Mouse (Mus musculus) A20 (cell line): ENCODE results near the gene Dnah11.
A peak's percentile ranks its signal among the peaks of the same experiment; 100 is the strongest.

Experiments
- DNase-seq: peaks from one replicate; pipeline ENCODE4 v3.0.0-alpha.2; 2011; ENCODE audit warnings: low read depth, low spot score

The Dnah11 gene

DNA sequence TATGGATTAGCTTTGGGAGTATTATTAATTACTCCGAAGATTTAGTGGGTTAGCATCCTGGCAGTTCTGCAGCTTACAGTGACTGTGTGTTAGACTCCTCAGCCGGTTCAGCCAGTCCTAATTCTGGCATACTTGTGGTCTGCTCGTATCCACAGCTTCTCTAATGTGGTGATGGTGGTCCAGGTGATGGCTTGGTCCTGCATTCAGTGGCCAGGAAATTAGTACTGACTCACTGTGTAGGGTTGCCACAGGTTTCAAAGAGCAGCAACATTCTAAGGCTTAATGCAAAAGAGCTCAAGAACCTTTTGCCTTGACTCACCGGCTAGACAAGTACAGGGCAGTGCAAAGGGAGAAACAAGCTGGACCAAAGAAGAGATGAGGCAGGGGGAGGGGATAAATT lies 103.9 kb downstream of the Dnah11 start:
- DNase-seq = no peak

DNA sequence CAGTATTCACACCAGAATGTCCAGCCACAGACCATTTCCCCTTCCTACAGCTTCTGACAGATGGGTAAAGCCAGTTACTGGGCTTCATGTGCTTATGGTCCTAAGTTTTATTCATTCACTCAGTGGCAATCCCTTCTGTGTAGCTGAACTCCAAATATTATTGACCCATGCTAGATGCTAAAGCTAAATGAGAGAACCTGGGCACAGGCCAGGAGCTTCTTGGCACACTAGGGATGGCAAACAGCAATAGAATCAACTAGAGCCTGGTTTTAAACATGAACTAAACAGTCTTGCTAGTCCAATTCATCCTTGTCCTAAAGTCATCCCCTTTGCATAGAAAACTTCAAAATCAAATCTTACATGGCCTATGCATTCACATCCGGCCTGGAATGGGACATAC lies 113.6 kb downstream of the Dnah11 start:
- DNase-seq = no peak

DNA sequence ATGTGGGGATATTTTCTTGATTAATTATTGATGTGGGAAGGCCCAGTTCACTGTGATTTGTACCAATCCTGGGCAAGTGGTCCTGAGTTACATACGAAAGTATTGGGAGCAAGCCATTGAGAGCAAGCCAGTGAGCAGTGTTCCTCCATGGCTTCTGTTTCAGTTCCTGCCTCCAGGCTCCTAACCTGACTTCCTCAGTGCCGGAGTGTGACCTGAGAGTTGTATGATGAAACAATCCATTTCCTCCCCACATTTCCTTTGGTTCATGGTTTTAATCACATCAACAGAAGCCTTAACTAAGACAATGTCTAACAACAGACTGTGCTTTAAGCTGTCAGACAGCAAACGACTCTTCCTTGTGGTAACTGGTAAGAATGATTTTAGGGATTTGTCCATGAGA lies 114.0 kb downstream of the Dnah11 start:
- DNase-seq = no peak

DNA sequence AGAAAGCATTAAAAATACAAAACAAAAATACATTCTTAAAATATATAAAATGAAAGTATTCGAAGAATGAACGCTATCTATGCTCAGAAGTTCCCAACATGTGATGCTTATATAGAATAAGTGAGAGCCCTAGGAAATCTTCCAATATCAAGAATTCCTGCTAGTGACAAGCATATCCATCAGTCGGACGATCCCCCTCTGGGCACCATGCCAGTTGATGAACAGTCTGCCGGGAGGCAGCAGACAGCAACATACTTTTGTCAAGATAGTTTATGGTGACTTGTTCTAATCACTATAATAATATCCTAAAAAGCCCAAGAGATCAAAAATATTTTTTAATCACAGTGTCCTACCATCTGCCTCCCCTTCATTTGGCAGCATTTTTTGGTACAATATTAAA lies 114.7 kb downstream of the Dnah11 start:
- DNase-seq = no peak

DNA sequence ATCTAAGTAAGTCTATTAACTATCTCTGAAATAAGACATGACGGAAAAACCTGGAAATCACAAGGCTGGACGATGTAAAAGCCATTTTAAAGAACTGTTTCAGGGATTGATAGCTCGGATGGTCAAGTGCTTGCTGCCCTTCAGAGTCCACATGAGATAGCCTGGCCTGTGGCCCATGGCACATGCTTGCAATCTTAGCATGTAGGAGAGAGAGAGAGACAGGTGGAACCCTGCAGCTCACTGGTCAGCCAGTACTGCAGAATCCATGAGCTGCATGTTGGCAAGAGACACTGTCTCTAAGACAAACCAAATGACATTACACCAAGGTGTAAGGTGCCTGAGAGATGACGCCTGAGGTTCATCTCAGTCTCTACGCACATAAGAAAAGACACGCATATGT lies 118.4 kb downstream of the Dnah11 start:
- no peak for DNase-seq

DNA sequence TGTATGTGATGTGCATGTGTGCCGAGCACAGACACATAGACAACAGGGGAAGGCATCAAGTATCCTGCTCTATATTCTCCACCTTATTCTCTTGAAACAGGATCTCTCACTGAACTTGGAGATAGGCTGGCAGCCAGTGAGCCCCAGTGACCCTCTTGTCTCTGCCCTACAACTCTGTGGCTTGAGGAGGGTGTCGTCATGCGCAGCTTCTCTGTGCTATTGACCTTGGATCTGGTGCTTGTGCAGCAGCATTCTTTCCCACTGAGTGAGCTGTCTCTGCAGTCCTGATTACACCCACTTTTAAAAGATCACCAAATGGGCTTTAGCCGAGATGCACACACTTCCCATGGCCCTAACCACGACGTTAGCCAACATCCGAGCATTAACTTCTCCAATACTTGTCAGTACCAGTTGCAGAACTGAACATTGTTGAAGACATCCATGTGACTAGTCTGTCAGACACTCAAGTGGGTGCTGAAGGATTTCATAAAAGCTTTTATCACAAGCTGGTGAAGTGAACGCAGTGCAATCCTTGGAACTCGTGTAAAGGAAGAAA lies 120.3 kb downstream of the Dnah11 start:
- no peak for DNase-seq

DNA sequence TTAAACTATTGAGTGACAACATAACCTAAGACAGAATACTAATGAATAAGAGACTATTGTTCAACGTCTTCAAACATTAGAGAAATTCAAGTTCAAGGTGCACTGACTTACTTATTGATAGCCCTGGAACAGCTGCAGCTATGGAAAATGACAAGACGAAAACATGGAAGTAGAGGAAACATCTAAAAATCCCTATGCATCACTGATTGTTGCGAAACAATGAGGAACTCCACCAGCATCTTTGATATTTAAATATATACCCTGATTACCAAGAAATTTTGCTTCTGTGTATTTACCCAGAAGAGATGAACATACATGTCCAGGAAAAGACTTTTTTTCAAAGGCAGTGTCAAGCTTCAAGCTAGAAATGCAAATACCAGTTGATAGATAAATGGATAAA lies 122.0 kb downstream of the Dnah11 start:
- no peak for DNase-seq

DNA sequence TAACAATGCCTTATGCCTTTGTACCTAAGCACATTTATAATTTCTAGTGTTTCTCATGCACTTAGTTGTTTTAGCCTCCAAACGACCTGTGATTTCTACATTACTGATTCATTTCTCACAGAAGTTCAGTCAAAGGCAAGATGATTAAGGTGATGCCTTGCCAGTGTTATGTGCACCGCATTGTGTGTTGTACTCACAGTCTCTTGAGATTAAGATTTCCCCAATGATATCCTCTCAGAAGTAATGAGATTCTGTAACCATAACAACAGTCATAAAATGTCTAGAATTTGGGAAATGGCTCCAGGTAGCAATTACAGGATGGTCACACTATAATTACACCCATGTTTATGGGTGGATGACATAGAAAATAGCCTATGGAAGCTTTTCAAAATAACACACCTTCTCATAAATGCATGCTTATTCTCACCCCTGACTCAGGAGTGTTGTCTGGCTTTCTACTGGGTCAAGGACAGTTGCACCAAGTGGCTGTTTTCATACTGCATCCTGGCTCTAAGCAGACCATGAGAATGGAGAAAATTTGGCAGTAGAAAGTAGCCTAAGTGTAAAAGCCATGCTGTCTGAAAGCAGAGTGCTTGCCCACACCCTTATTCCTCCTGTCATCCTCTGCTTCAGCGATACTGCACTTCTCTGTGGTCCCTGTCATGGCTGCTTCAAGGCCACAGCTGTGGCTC lies 126.5 kb downstream of the Dnah11 start:
- DNase-seq = no peak

DNA sequence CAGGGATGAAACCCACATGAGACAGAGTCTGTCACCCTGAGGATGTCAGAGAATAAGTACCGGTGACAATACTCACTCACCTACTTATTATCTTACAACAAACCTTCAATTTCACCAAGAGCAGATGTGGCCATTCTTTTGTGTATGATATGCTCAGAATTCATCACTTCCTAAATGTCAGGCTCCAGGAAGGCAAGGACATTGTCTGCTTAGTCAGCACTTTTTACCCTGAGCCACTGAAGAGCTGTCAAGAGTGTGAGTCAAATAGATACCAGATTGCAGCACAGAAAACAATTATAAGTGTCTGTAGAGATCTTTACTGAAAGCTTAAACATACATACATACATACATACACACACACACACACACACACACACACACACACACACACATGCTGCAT lies 127.2 kb downstream of the Dnah11 start:
- no peak for DNase-seq

DNA sequence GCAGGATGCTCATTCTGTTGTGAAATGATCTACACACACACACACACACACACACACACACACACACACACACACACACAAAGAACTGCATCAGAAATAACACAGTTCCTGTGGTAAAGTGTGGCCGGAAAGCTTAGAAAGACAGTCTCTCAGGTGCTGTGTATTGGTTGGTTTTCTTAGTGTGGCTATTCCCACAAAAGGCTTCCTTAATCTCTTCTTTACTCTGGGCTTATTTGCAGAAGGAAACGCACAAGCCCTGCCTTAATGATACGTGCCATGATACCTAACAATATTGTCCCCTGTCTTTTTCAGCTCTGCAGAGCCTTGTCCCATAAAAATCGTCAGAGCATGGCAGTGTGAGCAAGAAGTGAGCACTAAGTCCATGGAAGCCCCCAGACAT lies 130.1 kb downstream of the Dnah11 start:
- no peak for DNase-seq

DNA sequence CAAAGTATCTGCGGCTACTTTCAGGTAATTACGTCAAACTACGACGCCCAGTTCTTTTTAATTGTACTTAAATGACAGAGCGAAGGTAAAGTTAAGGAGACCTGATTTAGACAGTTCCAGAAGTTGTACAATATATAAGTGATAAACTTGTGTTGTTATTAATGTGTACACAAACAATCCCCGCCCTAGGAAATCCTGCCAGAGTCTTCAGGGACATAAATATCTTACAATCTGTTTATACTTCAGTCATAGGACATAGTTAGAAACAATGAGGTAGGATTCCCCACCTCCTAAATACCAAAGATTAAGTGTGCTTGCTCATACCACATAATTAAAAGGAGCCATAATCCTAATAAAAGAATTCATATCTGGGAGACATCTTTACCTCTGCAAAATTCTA lies 136.5 kb downstream of the Dnah11 start:
- no peak for DNase-seq

DNA sequence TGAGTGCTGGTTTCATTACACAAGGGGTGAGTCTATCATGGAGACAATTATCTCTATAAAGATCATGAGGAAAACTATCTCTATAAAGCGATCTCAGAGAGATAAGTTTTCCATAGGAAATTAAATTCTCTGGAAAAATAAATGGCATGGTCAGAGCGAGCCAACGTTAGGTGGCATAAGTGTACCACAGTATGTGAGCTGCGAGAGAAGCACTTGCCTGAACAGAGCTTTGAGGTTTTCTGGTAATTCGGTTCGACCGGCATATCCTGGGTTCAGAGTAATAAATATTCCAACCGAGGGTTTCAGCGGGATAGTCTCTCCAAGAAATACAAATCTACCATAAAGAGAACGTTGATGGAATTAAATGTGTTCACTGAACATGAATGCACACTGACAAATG lies 142.0 kb downstream of the Dnah11 start:
- no peak for DNase-seq

DNA sequence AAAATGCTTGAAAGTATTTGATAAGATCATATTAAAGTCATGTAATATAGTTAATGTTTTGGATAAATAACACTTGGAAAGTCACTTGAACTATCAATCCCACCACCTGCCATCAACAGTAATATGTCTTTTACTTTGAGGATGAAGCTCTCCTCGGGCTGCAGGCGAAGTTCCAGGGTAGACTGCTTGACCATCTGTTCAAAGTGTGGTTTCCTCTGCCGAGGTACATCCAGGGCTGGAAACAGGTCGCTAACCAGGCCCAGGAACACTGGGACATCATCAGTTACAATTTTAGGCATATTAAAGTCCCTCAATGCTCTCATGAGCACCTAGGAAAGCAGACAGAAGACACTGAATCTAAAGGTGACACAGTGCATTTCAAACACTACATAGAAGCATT lies 153.5 kb downstream of the Dnah11 start:
- no peak for DNase-seq

DNA sequence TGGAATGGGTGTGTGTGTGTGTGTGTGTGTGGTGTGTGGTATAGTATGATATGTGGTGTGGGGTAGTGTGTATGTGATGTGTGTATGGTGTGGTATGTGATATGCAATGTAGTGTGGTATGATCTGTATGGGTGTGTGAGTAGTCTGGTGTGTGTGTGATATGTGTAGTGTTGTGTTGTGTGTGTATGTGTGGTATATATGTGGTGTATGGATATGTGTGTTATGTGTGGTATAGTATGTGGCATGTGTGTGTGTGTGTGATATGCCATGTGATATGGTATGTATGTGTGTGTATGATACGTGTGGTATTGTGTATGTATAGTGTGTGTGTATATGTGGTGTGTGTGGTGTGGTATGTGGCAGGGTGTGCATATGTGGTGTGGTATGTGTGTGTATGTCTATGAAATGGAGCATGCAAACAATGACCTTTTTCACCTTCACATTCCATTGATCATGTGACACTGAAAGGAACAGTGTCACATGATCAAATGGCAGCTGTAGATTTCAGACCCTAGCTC lies 155.7 kb downstream of the Dnah11 start:
- no peak for DNase-seq

DNA sequence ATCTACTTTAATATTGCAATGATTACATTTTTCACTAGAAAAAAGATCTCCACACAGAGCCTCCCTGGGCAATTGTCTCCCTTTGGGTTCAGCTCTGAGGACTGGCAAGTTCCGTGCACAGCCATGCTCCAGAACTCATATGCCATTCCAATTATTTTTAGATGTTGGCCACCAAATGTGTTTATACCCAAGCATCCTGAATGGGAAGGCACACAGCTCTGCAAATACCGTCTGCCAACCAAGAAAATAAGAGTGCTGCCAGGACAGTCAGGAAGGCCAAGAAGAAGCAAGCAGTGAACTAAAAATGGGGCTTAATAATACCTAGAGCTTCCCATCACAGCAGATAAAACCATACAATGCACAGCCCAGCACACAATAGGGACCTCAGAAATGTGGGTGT lies 156.6 kb downstream of the Dnah11 start:
- no peak for DNase-seq

DNA sequence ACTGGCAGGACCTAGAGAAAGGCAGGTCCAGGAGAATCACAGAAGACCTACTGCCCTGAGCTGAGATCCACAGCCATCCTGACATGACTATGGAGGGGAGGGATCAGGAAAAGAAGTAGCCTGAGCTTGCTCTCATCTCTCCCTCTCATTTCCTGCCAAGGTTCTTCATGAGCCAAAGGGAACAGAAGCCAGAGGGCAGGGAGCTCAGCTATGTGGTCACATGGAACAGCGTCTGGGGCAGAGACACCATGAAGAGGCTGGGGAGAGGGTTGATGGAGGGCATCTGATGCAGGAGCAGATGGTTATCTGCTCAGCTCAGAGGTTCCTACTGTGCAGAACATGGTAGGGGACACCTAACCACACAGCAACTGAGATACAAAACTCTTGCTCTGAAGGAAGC lies 163.9 kb downstream of the Dnah11 start:
- no peak for DNase-seq

DNA sequence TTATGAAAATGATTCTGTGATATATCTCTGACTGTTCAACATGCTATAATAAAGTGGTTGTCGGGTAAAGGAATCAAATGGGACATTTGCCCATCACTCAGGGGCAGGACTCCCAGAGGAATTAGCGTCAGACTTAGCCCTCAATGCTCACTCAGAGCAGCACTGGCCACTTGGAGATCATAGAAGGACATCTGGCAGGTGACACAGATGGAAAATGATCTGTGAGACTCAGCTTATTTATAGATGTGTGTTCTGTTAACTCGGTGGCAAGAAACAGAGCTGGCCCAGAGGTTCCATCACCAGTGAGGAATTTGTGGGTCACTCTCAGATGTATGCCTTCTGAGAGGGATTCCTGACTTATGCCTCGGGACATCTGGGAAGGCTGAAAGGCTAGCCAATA lies 173.1 kb downstream of the Dnah11 start:
- no peak for DNase-seq

DNA sequence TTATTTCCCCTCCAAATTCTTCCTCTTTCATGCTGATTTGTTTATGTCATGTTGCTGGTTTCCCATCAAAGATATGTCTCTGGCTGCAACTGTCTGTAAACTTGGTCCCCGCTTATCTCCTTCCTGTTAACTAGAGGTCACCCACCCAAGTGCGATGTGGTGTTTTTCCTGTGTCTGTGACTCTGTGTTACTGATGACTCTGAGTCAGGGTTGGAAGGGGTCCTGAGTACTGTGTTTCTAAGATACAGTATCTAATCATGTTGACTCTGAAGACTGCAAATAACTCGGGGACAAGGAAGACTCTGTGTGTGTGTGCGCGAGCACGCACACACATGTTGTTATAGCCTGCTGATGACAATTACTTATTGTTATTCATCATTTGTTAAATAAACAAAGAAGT lies 179.9 kb downstream of the Dnah11 start:
- no peak for DNase-seq

DNA sequence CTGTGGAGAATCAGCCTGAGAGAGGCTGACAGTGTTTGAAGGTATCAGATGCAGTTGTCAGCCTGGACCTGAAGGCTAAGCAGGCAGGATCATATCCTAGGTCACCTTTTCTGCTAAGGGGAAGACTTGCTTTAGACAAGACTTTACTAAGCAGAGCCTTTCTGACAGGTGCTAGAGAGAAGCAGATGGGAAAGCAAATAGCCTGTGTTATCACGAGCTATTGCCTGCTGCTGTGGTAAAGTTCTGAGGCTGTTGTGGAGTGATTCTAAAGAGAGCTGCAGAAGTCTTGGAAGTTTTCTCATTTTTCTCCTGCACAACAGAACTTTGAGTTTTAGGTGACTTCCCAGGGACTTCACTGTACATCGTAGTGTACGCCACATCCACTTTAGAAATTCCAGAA lies 185.0 kb downstream of the Dnah11 start:
- no peak for DNase-seq

DNA sequence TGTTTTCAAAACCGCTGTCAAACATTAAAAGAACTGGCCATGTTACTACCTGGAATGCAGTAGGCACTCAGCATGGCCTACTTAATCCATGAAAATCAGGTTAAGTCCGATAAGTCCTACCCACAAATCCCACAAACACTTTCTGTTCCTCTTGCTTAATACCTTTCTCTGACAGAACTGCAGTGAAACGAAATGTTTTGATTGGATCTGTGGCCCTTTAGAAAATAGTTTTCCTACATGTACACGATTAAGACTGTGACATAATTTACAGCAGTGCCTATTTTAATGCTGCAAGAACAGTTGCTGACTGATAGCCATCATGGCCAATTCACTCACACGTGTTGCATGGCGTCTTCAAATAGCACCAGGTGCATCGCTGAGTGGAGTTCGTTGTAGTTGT lies 186.9 kb downstream of the Dnah11 start:
- no peak for DNase-seq

DNA sequence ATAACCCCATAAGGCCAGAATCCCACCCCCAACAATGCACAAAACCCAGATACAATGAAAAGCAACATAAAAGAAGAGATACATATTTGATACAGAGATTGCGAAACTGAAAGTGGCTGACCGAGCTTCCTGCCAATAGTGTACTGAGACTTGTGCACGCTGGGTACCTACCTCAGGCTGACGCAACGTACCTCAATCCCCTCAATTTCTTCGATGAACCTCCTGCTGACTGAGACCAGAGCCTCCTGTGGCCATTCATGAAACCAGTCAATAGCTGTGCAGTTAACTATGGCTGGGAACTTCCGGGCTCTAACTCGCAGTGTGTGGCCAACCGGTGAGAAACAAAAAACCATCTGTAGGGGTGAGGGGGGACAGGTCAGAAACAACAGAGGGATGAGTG lies 203.9 kb downstream of the Dnah11 start:
- DNase-seq = peak; percentile 80

DNA sequence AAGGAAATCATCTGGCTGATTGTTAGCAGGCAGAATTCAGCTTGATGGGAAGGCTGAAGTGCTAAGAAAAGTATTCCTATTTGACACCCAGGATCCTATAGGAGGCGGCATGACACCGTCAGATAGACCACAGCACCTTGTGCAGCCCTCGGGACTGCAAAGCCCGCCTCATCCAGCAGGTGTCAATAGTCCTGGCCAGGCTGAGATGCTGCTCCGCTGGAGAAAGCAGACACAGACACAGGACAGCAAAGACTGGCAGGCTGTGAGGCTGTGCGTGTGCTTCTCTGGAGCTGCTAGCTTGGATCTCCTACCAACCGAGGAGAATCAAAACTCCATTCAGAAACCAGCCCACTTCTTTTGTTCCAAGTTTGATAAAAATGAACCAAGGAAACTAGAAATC lies 205.3 kb downstream of the Dnah11 start:
- DNase-seq = peak; percentile 90

DNA sequence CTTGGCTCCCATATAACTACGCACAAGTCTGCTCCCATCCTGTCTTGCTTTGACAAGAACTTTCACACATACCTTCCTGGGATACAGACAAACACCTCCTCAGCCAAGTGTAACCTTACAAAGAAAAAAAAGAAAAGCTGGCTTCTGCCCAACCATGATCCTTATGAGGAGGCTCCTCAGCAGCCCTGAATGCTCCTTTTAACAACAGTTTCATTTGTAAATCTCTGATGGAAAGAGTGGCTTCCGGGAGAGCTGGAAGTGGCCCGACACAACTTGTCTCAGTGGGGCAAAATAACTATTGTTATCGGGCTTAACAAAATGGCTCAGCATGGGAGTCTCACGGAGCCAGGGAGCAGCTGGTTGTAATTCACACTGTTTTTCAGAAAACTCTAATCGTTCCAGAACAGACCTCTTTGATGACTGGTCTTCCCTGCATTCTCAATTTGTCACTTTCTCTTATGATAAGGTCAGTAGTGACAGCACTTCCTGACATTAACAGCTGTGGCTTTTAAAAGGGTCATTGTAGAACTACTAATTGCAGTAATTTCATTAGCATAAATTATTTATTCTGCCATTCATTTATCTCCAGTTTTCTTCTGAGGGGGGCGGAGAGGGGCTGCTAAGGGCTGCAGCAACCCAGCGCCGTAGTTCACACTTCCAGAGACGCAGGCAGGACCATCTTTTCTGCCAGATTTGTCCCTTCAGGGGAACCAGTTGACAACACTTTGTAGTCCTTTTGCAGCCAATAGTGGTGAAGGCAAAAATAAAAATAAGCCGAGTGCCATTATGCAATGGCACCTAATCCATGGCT lies 209.6 kb downstream of the Dnah11 start:
- no peak for DNase-seq
